Mouse (Mus musculus) heart, postnatal 0 days (tissue): Measurements from ENCODE around the gene Kcnn4. TPM values are rescaled to one million over a fixed set of nuclear protein-coding genes. Genes with fewer than 3 reads are reported as not detected.

Experiments used
- ATAC-seq: fragments of 200-750 bp; cut with Nextera tagmentation; 2 replicates; pipeline ENCODE4 v1.8.0; 2017; ENCODE audit warnings: low read depth, moderate number of reproducible peaks, moderate library complexity; ENCODE audit not compliant: insufficient read depth
- DNase-seq: peaks from one replicate; pipeline ENCODE4 v3.0.0-alpha.2; 2016; ENCODE audit warnings: low spot score
- H3K27ac ChIP-seq: fragments of 300-500 bp; sonication (generic); 2 replicates; pipeline ENCODE4 v1.5.1; 2014; ENCODE audit warnings: low read depth, mild to moderate bottlenecking
- H3K27me3 ChIP-seq: fragments of 300-500 bp; sonication (generic); 2 replicates; pipeline ENCODE4 v1.6.1; 2014; ENCODE audit warnings: low read length, mixed read lengths; ENCODE audit not compliant: control insufficient read depth, insufficient read depth
- H3K36me3 ChIP-seq: fragments of 300-500 bp; sonication (generic); replicated peaks from 2 replicates; pipeline ENCODE4 v1.6.1; 2014; ENCODE audit warnings: low read length, mixed read lengths; ENCODE audit not compliant: control insufficient read depth, insufficient read depth
- H3K4me1 ChIP-seq: fragments of 300-500 bp; sonication (generic); 2 replicates; pipeline ENCODE4 v1.6.1; 2014; ENCODE audit warnings: antibody characterized with exemption; ENCODE audit not compliant: control insufficient read depth, insufficient read depth
- H3K4me2 ChIP-seq: fragments of 300-500 bp; sonication (generic); 2 replicates; pipeline ENCODE4 v1.6.1; 2014; ENCODE audit warnings: low read depth, mild to moderate bottlenecking, low read length, moderate library complexity
- H3K4me3 ChIP-seq: fragments of 300-500 bp; sonication (generic); 2 replicates; pipeline ENCODE4 v1.5.1; 2014; ENCODE audit warnings: low read depth, low read length
- H3K9ac ChIP-seq: fragments of 300-500 bp; sonication (generic); replicated peaks from 2 replicates; pipeline ENCODE4 v1.6.1; 2014; ENCODE audit warnings: low read depth, low read length, mixed read lengths
- H3K9me3 ChIP-seq: fragments of 300-500 bp; sonication (generic); replicated peaks from 2 replicates; pipeline ENCODE4 v1.6.1; 2016; ENCODE audit warnings: low read length; ENCODE audit not compliant: control insufficient read depth
- CTCF ChIP-seq: IDR thresholded peaks from 2 replicates; pipeline ENCODE4 v1.5.1; 2016; ENCODE audit warnings: antibody characterized with exemption, control low read depth, low read depth
- EP300 ChIP-seq: IDR thresholded peaks from 2 replicates; pipeline ENCODE4 v1.6.1; 2016; ENCODE audit warnings: antibody characterized with exemption, low read depth
- WGBS: fragments of 180-500 bp; shearing (Covaris S2); extraction: QIAGEN DNeasy Blood & Tissue Kit; methylation state at CpG from one replicate; pipeline ENCODE4 v1.1.7; 2014; 5-methylcytosine and 5-hydroxymethylcytosine counted together
- polyA plus RNA-seq: library from polyadenylated mRNA; unstranded; fragments of >200 nt; fragmentation: Nextera tagmentation; extraction: Ambion mirVana; gene quantifications from 2 replicates; pipeline ENCODE4 v1.2.1, GENCODE M21; 2015
- total RNA-seq: library from RNA; depleted of rRNA; stranded (reverse); fragments of >200 nt; gene quantifications from 2 replicates; pipeline ENCODE4 v1.2.3, GENCODE M21; 2014; ENCODE audit warnings: low replicate concordance

Gene Kcnn4
- total and polyA plus RNA-seq, 2 experiments from 2014 or later = 0.69 to 0.98 TPM

DNA sequence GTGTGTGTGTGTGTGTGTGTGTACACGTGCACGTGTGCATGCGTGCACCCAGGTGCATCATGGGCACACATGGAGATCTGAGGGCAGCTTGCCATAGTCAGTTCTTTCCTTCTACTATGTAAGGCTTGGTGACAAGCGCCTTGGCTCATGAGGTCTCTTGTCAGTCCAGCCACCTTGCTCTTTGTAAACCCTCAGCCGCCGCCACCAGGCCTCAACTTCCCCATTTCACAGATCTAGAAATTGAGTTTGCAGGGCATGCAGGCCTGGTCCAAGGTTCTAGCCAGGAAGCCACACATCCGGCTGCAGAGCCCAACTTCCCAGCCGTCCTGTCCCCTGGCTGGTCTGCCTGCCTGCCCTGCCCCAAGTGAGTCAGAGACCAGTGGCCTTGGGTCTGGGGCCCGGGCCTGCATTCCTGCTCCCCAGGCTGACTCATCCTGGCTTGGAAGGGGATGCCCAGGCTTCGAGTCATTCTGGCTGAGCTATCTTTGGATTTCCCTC, 17.0 kb downstream of the Kcnn4 start:
- Histone ChIP-seq H3K27me3 (peaks cover 9% of the 10 kb centered on the region; the same call in 1 of the 2 replicates), H3K4me2 (no peak overlapping the region), H3K9me3 (no peaks in the 10 kb centered on the region), H3K9ac (no peak overlapping the region), H3K27ac (no peak overlapping the region), H3K4me1 (no peaks in the 10 kb centered on the region), H3K36me3 (no peaks in the 10 kb centered on the region), H3K4me3 (no peak overlapping the region)
- ATAC-seq (peak; percentile 13; the same call in 1 of the 2 replicates), DNase-seq (no peak)
- 57% methylated on average over 10 of the region's 10 CpGs for WGBS
- TF ChIP-seq EP300 = no peak
- TF ChIP-seq CTCF = no peak

DNA sequence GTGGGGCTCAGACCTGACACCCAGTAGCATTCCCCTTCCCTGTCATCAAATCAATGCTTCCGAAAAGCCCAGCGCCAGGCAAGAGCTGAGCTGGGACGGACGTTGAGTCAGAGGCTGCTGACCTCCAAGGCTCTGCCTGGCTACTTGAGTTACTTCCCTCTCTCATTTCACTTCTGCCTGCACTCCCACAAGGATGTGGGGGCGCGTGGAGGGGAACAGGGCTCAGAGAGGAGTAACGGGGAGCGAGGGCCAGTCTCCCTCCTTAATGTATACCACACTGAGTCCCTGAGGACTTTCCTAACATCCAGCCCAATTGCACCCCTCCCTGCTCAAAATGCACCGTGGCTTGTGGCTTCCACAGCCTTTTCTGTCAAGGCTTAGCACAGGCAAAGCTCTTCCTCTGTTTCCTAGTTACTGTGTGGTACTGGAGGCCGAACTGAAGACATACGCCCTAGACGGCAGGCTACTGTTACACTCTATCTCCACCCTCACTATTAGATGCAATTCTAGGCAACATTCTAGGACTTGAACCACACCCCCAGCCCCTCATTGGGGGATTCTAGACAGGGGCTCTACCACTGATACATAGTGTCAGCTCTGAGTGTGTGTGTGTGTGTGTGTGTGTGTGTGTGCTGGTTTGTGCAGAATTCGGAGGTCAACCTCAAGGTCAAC, 19.6 kb downstream of the Kcnn4 start:
- no peak overlapping the region for H3K9ac ChIP-seq
- no peak overlapping the region for H3K4me2 ChIP-seq
- no peak for ATAC-seq
- no peaks in the 10 kb centered on the region for H3K36me3 ChIP-seq
- H3K9me3 ChIP-seq = no peaks in the 10 kb centered on the region
- 49% methylated on average over 13 of the region's 13 CpGs for WGBS
- DNase-seq = no peak
- 0 out of 2 replicates have a peak, but pooled peaks cover 1% of the 10 kb centered on the region for H3K27me3 ChIP-seq
- H3K27ac ChIP-seq = no peak overlapping the region
- H3K4me3 ChIP-seq = no peak overlapping the region
- TF ChIP-seq CTCF = no peak
- TF ChIP-seq EP300 = no peak
- no peaks in the 10 kb centered on the region for H3K4me1 ChIP-seq

DNA sequence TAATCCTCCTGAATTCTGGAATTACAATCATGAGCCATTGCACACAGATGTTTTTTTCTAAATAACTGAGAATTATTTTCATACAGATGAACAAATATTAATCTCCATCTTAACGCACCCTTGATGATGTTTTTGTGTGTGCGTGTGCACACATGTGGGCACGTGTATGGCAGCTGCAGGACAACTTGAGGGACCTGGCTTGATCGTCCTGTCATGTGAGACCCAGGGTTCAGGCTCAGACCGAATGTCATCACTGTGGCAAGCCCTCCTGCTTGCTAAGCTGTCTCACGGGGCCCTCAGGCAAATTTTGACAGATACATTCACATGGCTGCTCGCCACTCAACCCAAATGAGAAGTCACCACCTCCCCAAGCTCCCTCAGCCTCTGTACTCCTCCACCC, 20.4 kb downstream of the Kcnn4 start:
- ATAC-seq (no peak), DNase-seq (no peak)
- no peak for TF ChIP-seq CTCF
- no peak for TF ChIP-seq EP300
- no peak overlapping the region for H3K4me2 ChIP-seq
- H3K4me3 ChIP-seq = no peak overlapping the region
- H3K27ac ChIP-seq = no peak overlapping the region
- H3K36me3 ChIP-seq = no peaks in the 10 kb centered on the region
- no peaks in the 10 kb centered on the region for H3K27me3 ChIP-seq
- H3K9me3 ChIP-seq = no peaks in the 10 kb centered on the region
- WGBS = 74% methylated on average over 7 of the region's 7 CpGs
- no peaks in the 10 kb centered on the region for H3K4me1 ChIP-seq
- no peak overlapping the region for H3K9ac ChIP-seq

DNA sequence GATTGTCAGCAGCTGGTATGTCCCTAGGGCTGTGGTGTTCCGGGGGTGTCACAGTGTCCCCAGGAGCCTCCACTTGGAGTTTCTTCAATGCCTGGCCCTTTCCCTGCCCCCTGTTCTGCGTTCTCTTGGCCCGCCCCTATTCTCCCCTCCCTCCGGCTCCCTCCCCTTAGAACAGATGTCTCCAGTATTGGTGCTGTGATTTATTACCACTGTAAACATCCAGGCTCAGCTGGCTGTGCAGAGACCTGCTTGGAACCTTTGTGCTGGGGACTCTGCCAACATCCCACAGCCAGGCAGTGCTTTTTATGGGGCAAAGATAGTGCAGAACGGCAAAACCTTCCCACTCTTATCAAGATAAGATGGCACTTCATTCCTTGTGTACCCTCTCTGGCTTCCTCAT, 21.0 kb downstream of the Kcnn4 start:
- Histone ChIP-seq H3K9ac (no peak overlapping the region), H3K9me3 (no peaks in the 10 kb centered on the region), H3K36me3 (no peaks in the 10 kb centered on the region), H3K4me1 (no peaks in the 10 kb centered on the region), H3K4me3 (no peak overlapping the region), H3K4me2 (no peak overlapping the region), H3K27ac (no peak overlapping the region), H3K27me3 (no peaks in the 10 kb centered on the region)
- ATAC-seq (no peak), DNase-seq (no peak)
- TF ChIP-seq EP300 (no peak), CTCF (no peak)
- WGBS = 31% methylated on average over 5 of the region's 5 CpGs

DNA sequence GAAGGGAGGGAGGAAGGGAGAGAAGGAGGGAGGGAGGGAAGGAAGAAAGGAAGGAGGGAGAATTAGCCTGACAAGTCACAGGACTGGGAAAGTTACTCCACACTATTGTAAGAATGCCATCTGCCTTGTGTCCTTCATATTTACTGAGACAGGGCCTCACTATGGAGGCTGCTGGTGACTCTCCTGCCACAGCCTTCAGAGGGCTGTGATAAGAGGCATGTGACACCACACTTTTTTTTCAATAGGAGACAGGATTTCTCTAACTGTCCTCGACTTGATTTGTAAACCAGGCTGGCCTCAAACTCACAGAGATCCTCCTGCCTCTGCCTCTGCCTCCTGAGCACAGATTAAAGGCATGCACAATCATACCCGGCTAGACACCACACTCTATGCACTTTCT, 21.6 kb downstream of the Kcnn4 start:
- TF ChIP-seq EP300 = no peak
- no peak for TF ChIP-seq CTCF

DNA sequence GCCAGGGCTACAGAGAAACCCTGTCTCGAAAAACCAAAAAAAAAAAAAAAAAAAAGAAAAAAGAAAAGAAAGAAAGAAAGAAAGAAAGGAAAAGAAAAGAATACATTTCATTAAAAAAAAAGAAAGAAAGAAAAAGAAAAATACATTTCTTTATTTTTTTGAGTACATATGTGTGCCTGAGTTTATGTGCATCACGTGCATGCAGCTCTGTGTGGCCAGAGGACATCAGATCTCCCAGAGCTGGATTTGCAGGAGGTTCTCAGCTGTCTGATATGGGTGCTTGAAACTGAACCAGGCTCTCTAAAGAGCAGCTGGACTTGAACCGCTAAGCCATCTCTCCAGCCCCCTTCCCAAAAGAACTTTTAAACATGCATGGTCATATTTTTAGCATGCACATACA, 24.0 kb downstream of the Kcnn4 start:
- Histone ChIP-seq H3K4me3 (no peak overlapping the region), H3K36me3 (no peaks in the 10 kb centered on the region), H3K27ac (no peak overlapping the region), H3K4me2 (no peak overlapping the region), H3K27me3 (no peaks in the 10 kb centered on the region), H3K9ac (no peak overlapping the region), H3K4me1 (no peaks in the 10 kb centered on the region), H3K9me3 (no peaks in the 10 kb centered on the region)
- ATAC-seq (no peak), DNase-seq (no peak)
- TF ChIP-seq CTCF (no peak), EP300 (no peak)
- WGBS = 74% methylated on average over 2 of the region's 3 CpGs

More for the DNA sequence above, 21.6 kb downstream of the Kcnn4 start:
- H3K4me3 ChIP-seq = no peak overlapping the region
- DNase-seq = no peak
- H3K4me1 ChIP-seq = no peaks in the 10 kb centered on the region
- no peaks in the 10 kb centered on the region for H3K36me3 ChIP-seq
- no peaks in the 10 kb centered on the region for H3K27me3 ChIP-seq
- no peak overlapping the region for H3K4me2 ChIP-seq
- no peak overlapping the region for H3K27ac ChIP-seq
- H3K9me3 ChIP-seq = no peaks in the 10 kb centered on the region
- no peak overlapping the region for H3K9ac ChIP-seq
- WGBS = 65% methylated on average over 2 of the region's 2 CpGs
- ATAC-seq = no peak
